Mouse (Mus musculus): ENCODE data around the gene Plpp2.

The Plpp2 gene

GRCm38 (mm10) chr10:79533126-79533911 is at the start of gene Plpp2:
Plpp2 (minus strand) TSS chr10:79533796.
- peak; percentile 66 for DNase-seq (ENCODE audit: low spot score)

DNA sequence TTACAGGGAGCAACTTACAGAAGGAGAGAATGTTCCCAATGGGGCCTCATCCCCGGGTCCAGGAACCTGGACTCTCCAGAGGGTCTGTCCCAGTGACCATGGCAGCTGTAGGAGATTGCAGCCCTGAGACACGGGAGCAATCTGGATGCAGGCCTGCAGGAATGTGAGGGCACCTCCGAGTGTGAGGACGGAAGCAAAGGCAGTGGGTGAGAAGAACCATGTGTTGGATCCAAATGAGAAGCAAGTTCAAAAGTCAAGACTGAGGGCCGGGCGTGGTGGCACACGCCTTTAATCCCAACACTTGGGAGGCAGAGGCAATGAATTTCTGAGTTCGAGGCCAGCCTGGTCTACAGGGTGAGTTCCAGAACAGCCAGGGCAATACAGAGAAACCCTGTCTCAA is 47.9 kb upstream of the Plpp2 start:
- no peak for DNase-seq (ENCODE audit: low spot score)

GRCm38 (mm10) chr10:79580811-79581210 is 47.2 kb upstream of the Plpp2 start:
- peak; percentile 50 for DNase-seq (ENCODE audit: low spot score)

DNA sequence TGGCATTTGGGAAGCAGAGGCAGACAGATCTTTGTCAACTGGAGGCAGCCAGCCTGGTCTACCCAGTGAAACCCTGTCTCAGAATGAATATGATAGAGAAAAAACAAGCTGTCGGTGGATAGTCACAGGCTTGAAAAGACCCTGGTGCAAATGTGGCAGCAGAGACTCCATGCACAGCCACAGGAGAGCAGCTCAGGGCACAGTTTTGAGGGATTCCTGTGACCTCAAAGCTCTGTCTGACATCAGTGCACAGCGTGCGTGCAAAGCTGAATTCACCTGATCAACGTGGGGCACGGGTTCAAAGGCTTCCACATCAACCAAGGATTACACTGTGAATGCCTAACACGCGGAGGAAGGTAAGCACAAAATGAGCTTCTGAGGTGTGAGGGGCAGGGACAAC is 46.8 kb upstream of the Plpp2 start:
- no peak for DNase-seq (ENCODE audit: low spot score)

GRCm38 (mm10) chr10:79579781-79580180 is 46.2 kb upstream of the Plpp2 start:
- no peak for DNase-seq (ENCODE audit: low spot score)

GRCm38 (mm10) chr10:79578891-79579290 is 45.3 kb upstream of the Plpp2 start:
- no peak for DNase-seq (ENCODE audit: low spot score)

- DNase-seq (ENCODE audit: low spot score) = no peak
Observed at GRCm38 (mm10) chr10:79578276-79578675, 44.7 kb upstream of the Plpp2 start.

DNA sequence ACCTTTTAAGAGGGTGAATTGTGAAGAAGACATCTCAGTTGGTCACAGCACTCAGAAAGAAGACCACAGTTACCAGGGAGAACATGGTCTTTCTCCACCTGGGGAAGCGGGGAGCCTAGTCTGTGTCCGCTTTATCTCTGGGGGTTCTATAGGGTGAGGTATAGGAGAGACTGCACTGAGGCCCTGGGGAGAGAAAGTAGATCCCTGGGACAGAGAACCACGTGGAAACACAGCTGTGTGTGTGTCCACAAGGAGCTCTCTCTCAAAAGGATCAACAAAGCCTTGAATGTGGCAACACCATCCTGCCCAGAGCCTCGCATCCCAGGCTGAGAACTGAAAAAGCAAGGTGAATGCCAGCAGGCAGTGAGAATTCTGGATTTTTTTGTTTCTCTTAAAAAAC is 43.8 kb upstream of the Plpp2 start:
- no peak for DNase-seq (ENCODE audit: low spot score)

DNA sequence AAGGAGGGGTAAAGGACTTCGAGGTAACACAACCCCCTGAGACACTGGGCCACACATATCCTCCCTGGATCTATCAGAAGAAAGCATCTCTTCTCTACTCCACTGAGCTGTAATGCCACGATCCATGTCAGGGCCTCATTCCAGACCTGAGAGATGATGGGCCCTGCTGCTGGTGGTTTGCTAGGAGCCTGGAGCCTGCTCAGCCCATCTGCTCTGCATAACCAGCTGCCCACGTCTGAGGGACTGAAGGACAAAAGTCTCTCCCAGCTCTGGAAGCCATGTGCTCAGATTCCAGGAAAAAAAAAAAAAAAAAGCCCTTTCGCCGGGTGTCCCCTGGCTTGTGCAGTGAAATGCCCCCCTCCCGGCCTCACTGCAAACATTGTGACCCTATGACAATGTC is 42.2 kb upstream of the Plpp2 start:
- DNase-seq (ENCODE audit: low spot score) = no peak

DNA sequence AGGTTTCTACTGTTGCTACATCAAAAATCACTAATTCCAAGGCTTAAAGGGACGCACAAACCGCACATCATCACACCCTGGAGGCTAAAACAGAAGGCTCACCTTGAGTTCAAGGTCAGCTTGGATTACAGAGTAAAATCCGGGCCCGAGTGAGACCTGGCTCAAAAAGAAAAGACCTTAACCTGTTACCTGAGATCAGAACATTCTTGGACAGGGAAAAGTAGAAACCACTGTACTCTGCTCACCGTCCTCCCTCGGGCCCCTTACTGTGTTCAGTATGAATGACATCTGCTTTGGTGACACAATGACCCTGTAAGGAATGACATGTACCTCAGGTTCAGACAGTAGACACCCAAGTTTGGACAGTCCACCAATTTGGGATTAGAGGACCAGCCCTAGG is 41.2 kb upstream of the Plpp2 start:
- no peak for DNase-seq (ENCODE audit: low spot score)

DNA sequence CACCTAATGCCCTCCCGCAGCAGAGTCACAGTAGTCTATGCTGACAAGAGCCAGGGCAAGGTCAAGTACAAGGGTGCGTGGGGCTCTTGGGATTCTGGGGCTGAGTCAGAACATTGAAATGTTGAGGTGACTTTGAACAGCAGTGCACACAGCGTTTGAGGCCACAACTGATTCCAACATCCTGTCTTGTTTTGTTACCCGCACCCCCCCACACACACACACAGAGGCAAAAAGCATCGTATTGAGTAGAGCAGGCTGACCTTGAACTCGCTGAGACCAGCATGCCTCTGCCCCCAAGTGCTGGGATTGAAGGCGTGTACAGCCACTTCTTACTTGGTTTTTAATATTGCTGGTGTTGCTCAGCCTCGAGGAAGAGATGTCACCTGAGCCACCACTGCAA is 40.8 kb upstream of the Plpp2 start:
- DNase-seq (ENCODE audit: low spot score) = no peak

- DNase-seq (ENCODE audit: low spot score) = no peak
Observed at GRCm38 (mm10) chr10:79573611-79574010, 40.0 kb upstream of the Plpp2 start.

DNA sequence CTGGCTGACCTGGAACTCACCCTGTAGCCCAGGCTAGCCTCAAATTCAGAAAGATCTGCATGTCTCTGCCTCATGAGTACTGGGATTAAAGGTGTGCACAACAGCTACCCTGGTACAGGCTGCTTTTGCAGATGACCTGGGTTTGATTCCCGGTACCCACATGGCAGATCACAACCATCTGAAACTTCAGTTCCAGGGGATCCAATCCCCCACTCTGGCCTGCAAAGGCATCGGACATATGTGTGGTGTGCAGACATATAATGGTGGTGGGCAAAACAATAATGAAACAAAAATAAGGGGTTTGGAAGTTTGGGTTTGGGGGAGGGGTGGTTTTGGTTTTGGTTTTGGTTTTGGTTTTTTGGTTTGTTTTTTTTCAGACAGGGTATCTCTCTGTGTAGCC is 37.7 kb upstream of the Plpp2 start:
- no peak for DNase-seq (ENCODE audit: low spot score)

DNA sequence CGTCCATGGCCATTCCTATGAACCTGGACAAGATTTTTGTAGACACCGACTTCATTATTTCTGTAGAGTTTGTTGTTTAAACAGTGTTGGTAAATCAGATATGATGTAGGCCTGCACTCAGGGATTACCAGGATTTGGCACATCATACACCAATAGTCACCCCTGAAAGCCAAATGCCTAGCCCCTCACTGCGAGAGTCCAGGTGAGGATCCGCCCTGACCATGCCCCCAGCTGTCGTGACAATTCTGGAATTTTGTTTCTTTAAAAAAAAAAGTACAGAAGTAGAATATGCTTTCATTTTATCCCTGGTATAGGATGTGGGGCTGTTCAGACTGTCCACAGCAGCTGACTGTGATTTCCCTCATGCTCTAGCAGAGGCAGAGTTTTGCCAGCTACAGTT is 36.3 kb upstream of the Plpp2 start:
- DNase-seq (ENCODE audit: low spot score) = no peak

DNA sequence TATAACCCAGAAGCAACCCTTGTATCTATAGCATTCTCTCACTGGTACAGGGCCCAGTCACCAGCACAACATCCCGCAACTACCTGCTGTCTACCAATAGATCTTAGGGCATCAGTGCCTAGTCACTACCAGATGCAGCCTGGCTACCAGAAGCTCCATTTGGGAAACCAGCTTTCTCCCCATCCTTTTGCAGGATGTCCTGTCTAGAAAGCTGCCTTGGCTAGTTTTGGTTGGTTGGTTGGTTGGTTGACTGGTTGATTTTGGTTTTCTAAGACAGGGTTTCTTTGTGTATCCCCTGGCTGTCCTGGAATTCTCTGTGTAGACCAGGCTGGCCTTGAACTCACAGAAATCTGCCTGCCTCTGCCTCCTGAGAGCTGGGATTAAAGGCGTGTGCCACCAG is 26.1 kb upstream of the Plpp2 start:
- no peak for DNase-seq (ENCODE audit: low spot score)

GRCm38 (mm10) chr10:79557496-79557895 is 23.9 kb upstream of the Plpp2 start:
- DNase-seq (ENCODE audit: low spot score) = no peak

DNA sequence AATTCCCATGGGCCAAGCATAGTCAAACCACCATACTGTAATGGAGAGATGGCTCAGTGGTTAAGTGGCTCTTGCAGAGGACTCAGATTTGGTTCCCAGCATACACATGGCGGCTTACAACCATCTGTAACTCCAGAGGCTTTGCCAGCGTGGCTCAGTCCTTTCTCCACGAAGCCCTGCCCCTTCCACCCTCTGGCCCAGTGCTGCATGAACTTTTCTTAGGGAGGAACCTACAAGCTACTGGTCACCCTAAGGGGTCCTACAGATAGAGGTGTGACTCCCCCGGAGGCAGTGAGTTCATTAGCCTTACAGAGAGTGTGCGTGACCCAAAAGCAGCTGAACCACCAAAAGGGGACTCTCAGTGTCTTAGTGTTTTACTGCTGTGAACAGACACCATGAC is 23.4 kb upstream of the Plpp2 start:
- no peak for DNase-seq (ENCODE audit: low spot score)

- no peak for DNase-seq (ENCODE audit: low spot score)
Observed at GRCm38 (mm10) chr10:79555238-79555724, 21.7 kb upstream of the Plpp2 start.

GRCm38 (mm10) chr10:79554330-79555237 is 21.0 kb upstream of the Plpp2 start, which contains the start of gene Mier2:
Mier2 (minus strand) TSS chr10:79555199.
- peak; percentile 88 for DNase-seq (ENCODE audit: low spot score)

DNA sequence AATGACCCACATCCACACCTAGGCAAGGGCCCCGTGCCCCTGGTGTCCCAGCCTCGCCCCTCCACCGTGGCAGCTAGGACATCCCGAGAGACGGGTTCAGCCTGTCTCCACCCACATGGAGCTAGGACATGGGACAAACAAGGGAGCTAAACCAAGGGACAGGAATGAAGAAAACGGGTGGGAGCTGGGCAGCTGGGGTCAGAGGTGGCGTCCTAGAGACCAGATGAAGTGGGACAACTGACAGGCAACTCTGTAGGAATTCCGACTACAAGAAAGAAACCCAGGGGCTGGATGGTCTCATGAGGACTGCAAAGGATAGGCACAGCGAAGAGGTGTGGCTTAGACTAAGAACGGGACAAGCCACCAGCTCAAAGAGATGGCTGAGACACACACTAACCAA is 20.1 kb upstream of the Plpp2 start:
- no peak for DNase-seq (ENCODE audit: low spot score)

- DNase-seq (ENCODE audit: low spot score) = no peak
Observed at GRCm38 (mm10) chr10:79553176-79553575, 19.6 kb upstream of the Plpp2 start.

DNA sequence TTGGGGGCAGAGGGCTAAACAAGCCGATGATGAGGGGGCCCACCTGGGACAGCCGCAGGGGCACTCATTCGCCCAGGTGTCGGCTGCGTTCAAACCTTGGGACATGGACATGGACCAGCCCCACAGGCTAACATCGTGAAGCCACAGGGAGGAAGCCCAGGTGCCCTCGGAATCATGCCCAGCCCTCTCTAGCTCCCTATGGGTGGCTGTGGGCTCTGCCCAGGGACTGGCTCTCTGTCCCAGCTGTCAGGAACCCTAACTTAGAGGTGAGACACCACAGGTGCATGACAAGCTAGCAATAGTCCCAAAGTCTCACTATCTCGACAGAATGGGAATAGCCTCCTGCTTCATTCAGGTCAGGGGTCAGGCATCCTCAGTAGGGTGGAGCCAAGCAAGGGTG is 18.9 kb upstream of the Plpp2 start:
- no peak for DNase-seq (ENCODE audit: low spot score)

DNA sequence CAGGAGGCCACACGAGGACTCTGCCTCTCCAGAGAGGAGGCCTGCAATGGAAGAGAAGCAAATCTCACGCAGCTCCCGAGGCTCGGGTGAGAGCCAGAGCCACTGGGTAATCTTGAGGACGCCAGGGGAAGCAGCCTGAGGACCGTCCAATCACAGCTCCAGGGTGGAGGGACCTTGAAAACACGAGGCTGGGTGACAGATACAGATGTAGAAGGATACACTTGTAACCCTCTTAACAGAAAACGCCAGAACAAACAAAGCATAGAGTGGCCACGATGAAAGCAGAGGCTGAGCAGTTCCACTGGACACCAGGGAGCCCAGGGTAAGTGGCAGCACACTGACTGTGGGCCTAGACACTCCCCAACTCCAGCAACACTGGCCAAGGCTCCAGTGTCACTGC is 16.8 kb upstream of the Plpp2 start:
- DNase-seq (ENCODE audit: low spot score) = peak; percentile 64

Measured in testis, postnatal 14 days (tissue).